Mouse (Mus musculus) neural tube, embryonic 11.5 days (tissue): ENCODE data around the gene Cblc. TPM values are rescaled to one million over a fixed set of nuclear protein-coding genes. Genes with fewer than 3 reads are reported as not detected.

Experiments
- ATAC-seq: fragments of 200-750 bp; cut with Nextera tagmentation; 2 replicates; pipeline ENCODE4 v1.8.0; 2017; ENCODE audit warnings: moderate number of reproducible peaks, mild to moderate bottlenecking, moderate TSS enrichment, moderate library complexity; ENCODE audit not compliant: insufficient read depth, low FRiP score, low TSS enrichment
- DNase-seq: peaks from one replicate; pipeline ENCODE4 v3.0.0-alpha.2; 2015; ENCODE audit warnings: low spot score
- H3K27ac ChIP-seq: fragments of 300-500 bp; sonication (generic); 2 replicates; pipeline ENCODE4 v1.5.1; 2014; ENCODE audit warnings: low read depth, mild to moderate bottlenecking, low read length
- H3K27me3 ChIP-seq: fragments of 300-500 bp; sonication (generic); 2 replicates; pipeline ENCODE4 v1.6.1; 2014; ENCODE audit warnings: mild to moderate bottlenecking, low read length, mixed read lengths; ENCODE audit not compliant: control insufficient read depth, insufficient read depth
- H3K36me3 ChIP-seq: fragments of 300-500 bp; sonication (generic); 2 replicates; pipeline ENCODE4 v1.6.1; 2014; ENCODE audit warnings: mild to moderate bottlenecking, low read length, moderate library complexity, mixed read lengths; ENCODE audit not compliant: control insufficient read depth, insufficient read depth
- H3K4me1 ChIP-seq: fragments of 300-500 bp; sonication (generic); 2 replicates; pipeline ENCODE4 v1.6.1; 2014; ENCODE audit warnings: low read length, mixed read lengths; ENCODE audit not compliant: control insufficient read depth, insufficient read depth
- H3K4me2 ChIP-seq: fragments of 300-500 bp; sonication (generic); 2 replicates; pipeline ENCODE4 v1.6.1; 2014; ENCODE audit warnings: low read depth, mild to moderate bottlenecking, moderate library complexity
- H3K4me3 ChIP-seq: fragments of 300-500 bp; sonication (generic); 2 replicates; pipeline ENCODE4 v1.5.1; 2014; ENCODE audit warnings: low read depth, low read length
- H3K9ac ChIP-seq: fragments of 300-500 bp; sonication (generic); 2 replicates; pipeline ENCODE4 v1.6.1; 2014; ENCODE audit warnings: mild to moderate bottlenecking, low read length
- H3K9me3 ChIP-seq: fragments of 300-500 bp; sonication (generic); 2 replicates; pipeline ENCODE4 v1.6.1; 2016; ENCODE audit warnings: low read length; ENCODE audit not compliant: control insufficient read depth
- WGBS: fragments of 180-500 bp; shearing (Covaris S2); extraction: QIAGEN DNeasy Blood & Tissue Kit; methylation state at CpG from one replicate; pipeline ENCODE4 v1.1.7; 2014; 5-methylcytosine and 5-hydroxymethylcytosine counted together
- polyA plus RNA-seq: library from polyadenylated mRNA; unstranded; fragments of >200 nt; fragmentation: Nextera tagmentation; extraction: Ambion mirVana; gene quantifications from 2 replicates; pipeline ENCODE4 v1.2.1, GENCODE M21; 2014

Gene Cblc
- polyA plus RNA-seq, 1 experiment from 2014 or later: 0.53 TPM

- no peak overlapping the region for H3K4me3 ChIP-seq
- no peak overlapping the region for H3K4me2 ChIP-seq
- H3K36me3 ChIP-seq: no peaks in the 10 kb centered on the region
- 81% methylated on average over 4 of the region's 4 CpGs for WGBS
- peaks cover 3% of the 10 kb centered on the region; the same call in 1 of the 2 replicates for H3K9me3 ChIP-seq
- H3K4me1 ChIP-seq: no peaks in the 10 kb centered on the region
- no peak overlapping the region for H3K9ac ChIP-seq
- DNase-seq (no peak), ATAC-seq (no peak)
- H3K27ac ChIP-seq: no peak overlapping the region
- no peaks in the 10 kb centered on the region for H3K27me3 ChIP-seq
Observed at GRCm38 (mm10) chr7:19779903-19780302, 16.7 kb downstream of the Cblc start.

- WGBS: 85% methylated on average over 8 of the region's 8 CpGs
- no peak for DNase-seq
- Histone ChIP-seq H3K4me3 (no peak overlapping the region), H3K4me1 (no peaks in the 10 kb centered on the region), H3K27me3 (no peaks in the 10 kb centered on the region), H3K9me3 (peaks cover 3% of the 10 kb centered on the region; the same call in 1 of the 2 replicates), H3K9ac (no peak overlapping the region), H3K36me3 (no peaks in the 10 kb centered on the region), H3K4me2 (no peak overlapping the region), H3K27ac (no peak overlapping the region)
- ATAC-seq: no peak
Observed at GRCm38 (mm10) chr7:19778645-19779044, 18.0 kb downstream of the Cblc start.

DNA sequence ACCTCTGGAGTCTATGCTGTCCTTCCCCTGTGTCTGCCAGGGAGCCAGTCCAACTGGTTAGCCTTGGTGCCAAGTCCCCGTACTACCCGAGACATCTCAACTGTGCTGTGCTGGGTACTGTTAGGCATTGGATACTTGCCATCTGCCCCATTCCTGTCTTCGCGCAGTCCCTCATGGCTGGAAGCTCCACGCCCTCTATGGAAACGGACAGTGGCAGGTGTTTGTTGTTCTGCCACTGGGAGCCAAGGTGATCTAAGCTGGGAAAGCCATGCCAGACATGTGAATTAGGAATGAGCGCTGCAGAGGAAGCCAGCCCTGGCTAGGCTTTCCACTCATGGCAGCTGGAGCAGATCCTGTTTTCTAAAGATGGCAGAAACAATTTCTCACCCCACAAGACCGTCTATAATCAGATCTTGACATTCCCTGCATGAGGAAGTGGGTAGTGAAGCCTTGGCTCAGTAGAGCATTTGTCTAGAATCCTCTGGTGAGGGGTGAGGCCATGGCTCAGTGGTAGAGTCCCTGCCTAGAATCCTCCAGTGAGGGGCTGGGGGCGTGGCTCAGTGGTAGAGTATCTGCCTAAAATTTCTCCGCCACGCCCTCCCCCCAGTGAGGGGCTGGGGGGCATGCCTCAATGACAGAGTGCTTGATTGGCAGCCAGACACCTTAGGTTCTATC, 19.4 kb downstream of the Cblc start:
- Histone ChIP-seq H3K4me3 (no peak overlapping the region), H3K9ac (no peak overlapping the region), H3K9me3 (peaks cover 3% of the 10 kb centered on the region; the same call in 1 of the 2 replicates), H3K36me3 (no peaks in the 10 kb centered on the region), H3K4me1 (no peaks in the 10 kb centered on the region), H3K27me3 (no peaks in the 10 kb centered on the region), H3K4me2 (no peak overlapping the region), H3K27ac (no peak overlapping the region)
- ATAC-seq (no peak), DNase-seq (no peak)
- 89% methylated on average over 11 of the region's 11 CpGs for WGBS

GRCm38 (mm10) chr7:19771682-19772081, 24.9 kb downstream of the Cblc start:
- Histone ChIP-seq H3K27ac (no peak overlapping the region), H3K9me3 (no peaks in the 10 kb centered on the region), H3K4me3 (no peak overlapping the region), H3K4me2 (no peak overlapping the region), H3K27me3 (peaks cover 19% of the 10 kb centered on the region; the same call in 1 of the 2 replicates), H3K36me3 (no peaks in the 10 kb centered on the region), H3K4me1 (peaks cover 5% of the 10 kb centered on the region; the same call in 1 of the 2 replicates), H3K9ac (no peak overlapping the region)
- 56% methylated on average over 4 of the region's 4 CpGs for WGBS
- DNase-seq (no peak), ATAC-seq (no peak)

DNA sequence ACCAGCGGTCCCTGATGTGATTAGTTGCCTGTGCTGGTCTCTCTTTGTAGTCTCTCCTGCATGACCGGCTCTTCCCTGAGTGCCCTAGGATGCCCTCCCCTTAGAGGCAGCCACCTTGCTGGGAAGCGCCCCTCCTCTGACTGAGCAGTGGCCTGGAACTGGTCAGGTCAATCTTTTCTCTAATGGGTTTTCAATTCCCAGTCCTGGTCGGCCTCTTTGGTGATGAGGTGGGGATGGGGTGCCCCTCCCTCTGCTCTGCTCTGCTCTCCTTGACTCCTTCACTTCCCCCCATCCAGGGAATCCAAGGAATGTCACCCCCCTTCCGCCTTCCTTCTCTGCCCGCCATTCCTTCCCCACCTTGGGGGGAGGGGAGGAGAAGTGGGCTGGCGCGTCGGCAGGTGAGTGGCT, 25.6 kb downstream of the Cblc start, which contains the start of gene Bcam:
Gene Bcam (minus strand): TSS at position 33 of the 408 bp plus-strand sequence.
- Histone ChIP-seq H3K27me3 (peaks cover 19% of the 10 kb centered on the region; the same call in 1 of the 2 replicates), H3K27ac (no peak within 1 kb of the TSS), H3K4me1 (peaks cover 5% of the 10 kb centered on the region; the same call in 1 of the 2 replicates), H3K4me2 (peak within 1 kb of the TSS; percentile 66), H3K9ac (peak within 1 kb of the TSS; percentile 47), H3K36me3 (no peaks in the 10 kb centered on the region), H3K4me3 (peak within 1 kb of the TSS; percentile 35), H3K9me3 (no peaks in the 10 kb centered on the region)
- peak; percentile 37 for DNase-seq
- peak; percentile 31; the same call in 1 of the 2 replicates for ATAC-seq
- 2% methylated on average over 9 of the region's 9 CpGs for WGBS

GRCm38 (mm10) chr7:19770375-19770754, 26.2 kb downstream of the Cblc start:
- H3K9ac ChIP-seq: peak overlapping the region; percentile 47
- WGBS: 0% methylated on average over 28 of the region's 28 CpGs
- H3K27ac ChIP-seq: no peak overlapping the region
- peak overlapping the region; percentile 66 for H3K4me2 ChIP-seq
- DNase-seq (peak; percentile 87), ATAC-seq (peak; percentile 82)
- H3K4me3 ChIP-seq: peak overlapping the region; percentile 35
- no peaks in the 10 kb centered on the region for H3K9me3 ChIP-seq
- H3K27me3 ChIP-seq: peaks cover 19% of the 10 kb centered on the region; the same call in 1 of the 2 replicates
- no peaks in the 10 kb centered on the region for H3K36me3 ChIP-seq
- H3K4me1 ChIP-seq: peaks cover 5% of the 10 kb centered on the region; the same call in 1 of the 2 replicates

- H3K4me3 ChIP-seq: peak overlapping the region; percentile 35
Observed at GRCm38 (mm10) chr7:19769434-19770374, 26.9 kb downstream of the Cblc start.

DNA sequence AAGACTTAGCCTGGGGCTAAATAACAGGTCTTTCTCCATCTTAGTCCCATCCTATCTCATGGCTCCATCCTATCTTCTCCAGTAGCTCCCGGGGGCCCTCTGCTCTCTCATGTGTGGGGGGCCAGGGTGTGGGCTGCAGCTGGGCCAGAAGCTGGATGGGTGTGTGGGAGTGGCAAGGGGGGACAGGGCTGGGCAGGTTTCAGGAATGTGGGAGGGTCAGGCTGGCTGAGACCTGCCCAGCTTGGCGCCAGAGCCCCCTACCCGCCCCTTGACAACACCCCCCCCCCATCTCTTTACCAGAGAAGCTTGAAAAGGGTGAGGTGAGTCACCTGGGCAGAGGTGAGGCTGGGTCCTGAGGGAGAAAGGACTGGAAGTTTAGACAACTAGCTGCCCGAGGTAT, 27.6 kb downstream of the Cblc start:
- 19% methylated on average over 4 of the region's 4 CpGs for WGBS
- peaks cover 5% of the 10 kb centered on the region; the same call in 1 of the 2 replicates for H3K4me1 ChIP-seq
- H3K9ac ChIP-seq: 0 out of 2 replicates have a peak overlapping the region, but pooled peaks have one; percentile 22
- ATAC-seq (no peak), DNase-seq (no peak)
- H3K27ac ChIP-seq: no peak overlapping the region
- no peaks in the 10 kb centered on the region for H3K36me3 ChIP-seq
- no peak overlapping the region for H3K4me3 ChIP-seq
- peaks cover 19% of the 10 kb centered on the region; the same call in 1 of the 2 replicates for H3K27me3 ChIP-seq
- no peaks in the 10 kb centered on the region for H3K9me3 ChIP-seq
- no peak overlapping the region for H3K4me2 ChIP-seq

More at GRCm38 (mm10) chr7:19769434-19770374, 26.9 kb downstream of the Cblc start:
- WGBS: 8% methylated on average over 16 of the region's 16 CpGs
- no peaks in the 10 kb centered on the region for H3K36me3 ChIP-seq
- H3K4me2 ChIP-seq: peak overlapping the region; percentile 66
- H3K9me3 ChIP-seq: no peaks in the 10 kb centered on the region
- ATAC-seq (no peak), DNase-seq (no peak)
- no peak overlapping the region for H3K27ac ChIP-seq
- peak overlapping the region; percentile 47 for H3K9ac ChIP-seq
- peaks cover 19% of the 10 kb centered on the region; the same call in 1 of the 2 replicates for H3K27me3 ChIP-seq
- H3K4me1 ChIP-seq: peaks cover 5% of the 10 kb centered on the region; the same call in 1 of the 2 replicates
